Mouse (Mus musculus) embryonic stem cell, embryonic (primary cell): ENCODE data around the gene Ntf5.

Experiments used
- CTCF ChIA-PET, 4 experiments: fragments of 300-600 bp in 2 of 4; fragments of 350-600 bp in 2 of 4; sonication (Branson Sonifier 250); formaldehyde crosslinking; loops; one replicate each; lab custom pipeline; 2022; ENCODE audit warnings: inconsistent platforms in 2 of 4; lab: Charles Lee
- POLR2A ChIA-PET, 4 experiments: fragments of 300-600 bp in 2 of 4; fragments of 350-600 bp in 2 of 4; sonication (Branson Sonifier 250); formaldehyde crosslinking; loops; one replicate each; lab custom pipeline; 2022; ENCODE audit warnings: antibody characterized with exemption in 4 of 4, inconsistent platforms in 1 of 4; lab: Charles Lee

Ntf5 gene

GRCm38 (mm10) chr7:45386077-45386476, 27.4 kb upstream of the Ntf5 start:
- POLR2A ChIA-PET = interaction anchor here in 3 of 4 experiments (0.7 to 51.5 kb wide), 12 partner anchors 5 to 173 kb away, joined by 3 to 1478 read pairs (median 4); partner anchors contain the start of genes Kcna7 (in 2 of the 3), Ppfia3 (in 2 of the 3), Snrnp70 (in 2 of the 3) and Gys1 (in 1 of the 3)
- CTCF ChIA-PET = interaction anchor here in 3 of 4 experiments (0.6 to 1.8 kb wide), 9 partner anchors 9 to 242 kb away, joined by 3 to 5 read pairs (median 4); partner anchors contain the start of genes Kcna7 (in 1 of the 3), Slc6a21 (in 1 of the 3) and Snrnp70 (in 1 of the 3)

GRCm38 (mm10) chr7:45395129-45395541, 18.4 kb upstream of the Ntf5 start:
- POLR2A ChIA-PET = interaction anchor here (0.6 to 51.5 kb wide), 101 partner anchors 4 to 576 kb away, joined by 3 to 1478 read pairs (median 5); partner anchors contain the start of genes Ccdc155 (in 3 of the 4), Ftl1 (in 3 of the 4), Kcna7 (in 3 of the 4) and Ppfia3 (in 3 of the 4)

GRCm38 (mm10) chr7:45395578-45396336, 17.7 kb upstream of the Ntf5 start, which contains the start of gene Snrnp70:
Gene Snrnp70 (minus strand): TSS chr7:45395742.
- ChIA-PET CTCF (interaction anchor here (0.7 to 4.9 kb wide), 19 partner anchors 9 to 287 kb away, joined by 3 to 33 read pairs (median 4); partner anchors contain the start of genes Kcna7 (in 3 of the 4), Gys1 (in 1 of the 4), Ntf5 (in 1 of the 4) and Rasip1 (in 1 of the 4)), POLR2A (interaction anchor here (0.6 to 51.5 kb wide), 107 partner anchors 4 to 577 kb away, joined by 3 to 1478 read pairs (median 5); partner anchors contain the start of genes Ccdc155 (in 3 of the 4), Ftl1 (in 3 of the 4), Gys1 (in 3 of the 4) and Kcna7 (in 3 of the 4))

More at GRCm38 (mm10) chr7:45395129-45395541, 18.4 kb upstream of the Ntf5 start:
- CTCF ChIA-PET = interaction anchor here (0.7 to 4.9 kb wide), 17 partner anchors 8 to 287 kb away, joined by 3 to 33 read pairs (median 4); partner anchors contain the start of genes Kcna7 (in 3 of the 4), Gys1 (in 1 of the 4) and Ntf5 (in 1 of the 4)

GRCm38 (mm10) chr7:45396337-45396775, 17.1 kb upstream of the Ntf5 start:
- ChIA-PET POLR2A (interaction anchor here (0.6 to 51.5 kb wide), 88 partner anchors 5 to 578 kb away, joined by 3 to 1478 read pairs (median 5); partner anchors contain the start of genes Ftl1 (in 3 of the 4), Kcna7 (in 3 of the 4), Ppfia3 (in 3 of the 4) and Bax (in 2 of the 4)), CTCF (interaction anchor here (0.6 to 4.9 kb wide), 14 partner anchors 9 to 1518 kb away, joined by 3 to 33 read pairs (median 4); partner anchors contain the start of genes Kcna7 (in 2 of the 4), Gys1 (in 1 of the 4), Ntf5 (in 1 of the 4) and Rasip1 (in 1 of the 4))

- ChIA-PET CTCF (interaction anchor here in 2 of 4 experiments (0.6 to 4.9 kb wide), 5 partner anchors 9 to 1519 kb away, joined by 3 to 33 read pairs (median 7); partner anchors contain the start of genes Kcna7 (in 1 of the 2) and Ntf5 (in 1 of the 2)), POLR2A (interaction anchor here in 3 of 4 experiments (0.6 to 51.5 kb wide), 40 partner anchors 5 to 581 kb away, joined by 3 to 1478 read pairs (median 8); partner anchors contain the start of genes Ftl1 (in 3 of the 3), Kcna7 (in 3 of the 3), Ppfia3 (in 3 of the 3) and Trpm4 (in 2 of the 3))
Observed at GRCm38 (mm10) chr7:45396787-45397186, 16.7 kb upstream of the Ntf5 start.

- POLR2A ChIA-PET = interaction anchor here (0.5 to 39.9 kb wide), 40 partner anchors 8 to 510 kb away, joined by 3 to 1478 read pairs (median 4); partner anchors contain the start of genes Gys1 (in 3 of the 4), Ftl1 (in 2 of the 4), Ntf5 (in 2 of the 4) and Ppfia3 (in 2 of the 4)
- CTCF ChIA-PET = interaction anchor here (0.6 to 2.4 kb wide), 26 partner anchors 10 to 281 kb away, joined by 3 to 13 read pairs (median 3); partner anchors contain the start of genes Gys1 (in 1 of the 4), Lhb (in 1 of the 4), Ppfia3 (in 1 of the 4) and Ruvbl2 (in 1 of the 4)
Observed at GRCm38 (mm10) chr7:45401521-45402085, 11.9 kb upstream of the Ntf5 start.

GRCm38 (mm10) chr7:45403532-45404261, 9.8 kb upstream of the Ntf5 start:
- ChIA-PET POLR2A (interaction anchor here (0.5 to 39.9 kb wide), 14 partner anchors 14 to 208 kb away, joined by 3 to 1478 read pairs (median 5); partner anchors contain the start of genes Gys1 (in 2 of the 4), Bax (in 1 of the 4), Lin7b (in 1 of the 4) and Ppfia3 (in 1 of the 4)), CTCF (interaction anchor here in 3 of 4 experiments (0.6 to 4.9 kb wide), 15 partner anchors 13 to 253 kb away, joined by 3 to 47 read pairs (median 5); partner anchors contain the start of genes Lin7b (in 1 of the 3), Ppfia3 (in 1 of the 3) and Ruvbl2 (in 1 of the 3))

- ChIA-PET CTCF (interaction anchor here (0.5 to 4.9 kb wide), 79 partner anchors 8 to 468 kb away, joined by 3 to 53 read pairs (median 5); partner anchors contain the start of genes Gys1 (in 3 of the 4), Lhb (in 3 of the 4), Ntf5 (in 3 of the 4) and Snrnp70 (in 3 of the 4)), POLR2A (interaction anchor here in 3 of 4 experiments (0.6 to 39.9 kb wide), 68 partner anchors 8 to 419 kb away, joined by 3 to 1478 read pairs (median 4); partner anchors contain the start of genes Ntf5 (in 3 of the 3), Snrnp70 (in 3 of the 3), Gys1 (in 2 of the 3) and Lhb (in 2 of the 3))
Observed at GRCm38 (mm10) chr7:45405091-45406075, 8.1 kb upstream of the Ntf5 start, which contains the start of gene Kcna7. Gene Kcna7 (plus strand): TSS chr7:45405653.

- POLR2A ChIA-PET = interaction anchor here (0.6 to 39.9 kb wide), 37 partner anchors 10 to 420 kb away, joined by 3 to 1478 read pairs (median 8); partner anchors contain the start of genes Snrnp70 (in 4 of the 4), Gys1 (in 2 of the 4), Lhb (in 2 of the 4) and Ppfia3 (in 2 of the 4)
- CTCF ChIA-PET = interaction anchor here (0.6 to 4.9 kb wide), 35 partner anchors 9 to 395 kb away, joined by 3 to 53 read pairs (median 8); partner anchors contain the start of genes Gys1 (in 2 of the 4), Lhb (in 2 of the 4), Ruvbl2 (in 2 of the 4) and Snrnp70 (in 2 of the 4)
Observed at GRCm38 (mm10) chr7:45406157-45407156, 7.0 kb upstream of the Ntf5 start.

GRCm38 (mm10) chr7:45407836-45408235, 5.7 kb upstream of the Ntf5 start:
- POLR2A ChIA-PET = interaction anchor here in 2 of 4 experiments (0.9 to 39.9 kb wide), 5 partner anchors 11 to 99 kb away, joined by 3 to 1478 read pairs (median 47); partner anchors contain the start of genes Ppfia3 (in 2 of the 2), Snrnp70 (in 2 of the 2), Lhb (in 1 of the 2) and Lin7b (in 1 of the 2)

GRCm38 (mm10) chr7:45408351-45408750, 5.1 kb upstream of the Ntf5 start:
- ChIA-PET POLR2A (interaction anchor here in 3 of 4 experiments (0.6 to 39.9 kb wide), 6 partner anchors 9 to 130 kb away, joined by 3 to 1478 read pairs (median 31); partner anchors contain the start of genes Snrnp70 (in 2 of the 3), Lhb (in 1 of the 3), Lin7b (in 1 of the 3) and Ppfia3 (in 1 of the 3)), CTCF (interaction anchor here in 1 of 4 experiments (1.1 to 4.9 kb wide), 2 partner anchors 26 to 67 kb away, joined by 4 to 47 read pairs; partner anchors contain the start of gene Gys1)

More at GRCm38 (mm10) chr7:45407836-45408235, 5.7 kb upstream of the Ntf5 start:
- CTCF ChIA-PET = interaction anchor here in 1 of 4 experiments (1.1 to 4.9 kb wide), 2 partner anchors 27 to 67 kb away, joined by 4 to 47 read pairs; partner anchors contain the start of gene Gys1

- CTCF ChIA-PET = interaction anchor here in 3 of 4 experiments (0.6 to 1.6 kb wide), 4 partner anchors 25 to 180 kb away, joined by 3 to 5 read pairs (median 4); partner anchors contain the start of gene Gys1 (in 1 of the 3)
- POLR2A ChIA-PET = interaction anchor here in 3 of 4 experiments (0.6 to 39.9 kb wide), 8 partner anchors 9 to 129 kb away, joined by 3 to 1478 read pairs (median 4); partner anchors contain the start of genes Snrnp70 (in 2 of the 3), Lhb (in 1 of the 3), Lin7b (in 1 of the 3) and Ppfia3 (in 1 of the 3)
Observed at GRCm38 (mm10) chr7:45408949-45409348, 4.5 kb upstream of the Ntf5 start.
